Comparison of ENCODE assay signal across 24 mouse cellular contexts in genomic region chr10:98926991-98927390, GRCm38 (mm10). TPM values are rescaled to one million over a fixed set of nuclear protein-coding genes. Genes with fewer than 3 reads are reported as not detected.
DNase-seq lines count a peak whose midpoint lies in the region; ATAC-seq and TF ChIP-seq lines count a peak whose summit lies in the region.
"Had no signal": no experiment of that assay in that cellular context is flagged by ENCODE, and none has a peak within 500 bp of the region (broad histone marks: within the 10 kb centered on the region; RNA-seq: fewer than 3 reads in every experiment).

No protein-coding gene starts in this region.

- ATAC-seq in inflammation-experienced regulatory T-cells, adult 6 months, result peak; percentile 20
- ATAC-seq in forebrain, embryonic 12.5 days (ENCODE audit: low FRiP score), result no peak
- ATAC-seq: forebrain, postnatal 0 days had no signal

- no peaks in the 10 kb centered on the region for H3K27me3 ChIP-seq in cerebellum, adult 2 months (ENCODE audit: control insufficient read depth, insufficient read depth, low read length)
- H3K27me3 ChIP-seq in MEL (ENCODE audit: control insufficient read depth in 1 of 2, insufficient read depth in 2 of 2, low read length in 2 of 2) (no peaks in the 10 kb centered on the region), myocyte (ENCODE audit: control insufficient read depth, insufficient read depth, insufficient read length) (no peaks in the 10 kb centered on the region)
- no peaks in the 10 kb centered on the region for H3K27me3 ChIP-seq in forebrain, embryonic 12.5 days
- H3K27me3 ChIP-seq: heart, embryonic 15.5 days; hindbrain, embryonic 13.5 days; liver, embryonic 15.5 days; lung, embryonic 15.5 days had no signal

- H3K4me3 ChIP-seq in cerebellum, adult 2 months (replicated peaks; ENCODE audit: insufficient read depth, low read depth, low read length), result no peak overlapping the region
- H3K4me3 ChIP-seq in MEL (ENCODE audit: control insufficient read depth in 1 of 2, insufficient read depth in 1 of 2, low read depth in 2 of 2, low read length in 2 of 2) (no peak overlapping the region), myocyte (no peak overlapping the region)
- H3K4me3 ChIP-seq in forebrain, embryonic 12.5 days (replicated peaks), result no peak overlapping the region
- H3K4me3 ChIP-seq: erythroblast, embryonic 14.5 days; heart, embryonic 10.5 days; heart, embryonic 15.5 days; hindbrain, embryonic 13.5 days; liver, embryonic 15.5 days; lung, embryonic 15.5 days had no signal

- no peak for TF ChIP-seq POLR2A in cerebellum, adult 2 months (IDR thresholded peaks at IDR 0.05; ENCODE audit: borderline replicate concordance, insufficient read depth, low read length)
- TF ChIP-seq POLR2A in MEL (IDR thresholded peaks at IDR 0.05; ENCODE audit: control insufficient read depth in 1 of 2, insufficient read depth in 1 of 2, low read depth in 1 of 2, low read length in 2 of 2, poor library complexity in 1 of 2) (no peak), myocyte (IDR thresholded peaks at IDR 0.05; ENCODE audit: insufficient read length, low read depth) (no peak)

- H3K9me3 ChIP-seq in MEL (replicated peaks; ENCODE audit: insufficient read depth, low read length), result no peaks in the 10 kb centered on the region
- no peaks in the 10 kb centered on the region for H3K9me3 ChIP-seq in forebrain, embryonic 12.5 days
- H3K9me3 ChIP-seq: heart, embryonic 10.5 days; heart, embryonic 15.5 days; hindbrain, embryonic 13.5 days; liver, embryonic 15.5 days; lung, embryonic 15.5 days had no signal

- no peak for DNase-seq in cerebellum, adult 2 months
- DNase-seq in cerebellum, adult 9-10 months, result no peak
- DNase-seq in MEL (ENCODE audit: low read depth, low spot score), result no peak
- DNase-seq in heart, postnatal 36 days, result no peak
- no peak for DNase-seq in right cerebral cortex, postnatal 10 days (ENCODE audit: low spot score in 2 of 2)
- DNase-seq: adrenal gland, postnatal 10 days; cerebellum, adult 11 months; cerebellum, postnatal 10 days; forebrain, postnatal 0 days; gastrocnemius, postnatal 10 days; kidney, adult 11 months; kidney, postnatal 14 days; liver; midbrain, embryonic 14.5 days; right cerebral cortex, adult 18-20 months had no signal

- no peak for TF ChIP-seq CTCF in cerebellum, adult 2 months (IDR thresholded peaks at IDR 0.05; ENCODE audit: borderline replicate concordance, insufficient read depth, low read depth, low read length)
- TF ChIP-seq CTCF in MEL (IDR thresholded peaks at IDR 0.05 in 2 of 3, conservative IDR thresholded peaks at IDR 0.05 in 1 of 3; ENCODE audit: control insufficient read depth in 1 of 3, insufficient read depth in 1 of 3, low read depth in 2 of 3, low read length in 3 of 3, poor library complexity in 1 of 3, severe bottlenecking in 1 of 3), result no peak

- intact Hi-C loops in heart, postnatal 36 days (cut with DNase I), result no loop called here

- no peak overlapping the region for H3K4me2 ChIP-seq in myocyte (ENCODE audit: low read depth)
- H3K4me2 ChIP-seq in forebrain, embryonic 12.5 days, result no peak overlapping the region
- H3K4me2 ChIP-seq: heart, embryonic 15.5 days; hindbrain, embryonic 13.5 days; liver, embryonic 15.5 days; lung, embryonic 15.5 days had no signal

- H3K9ac ChIP-seq in MEL (ENCODE audit: control insufficient read depth, low read depth, low read length, poor library complexity, severe bottlenecking), result no peak overlapping the region
- no peak overlapping the region for H3K9ac ChIP-seq in forebrain, embryonic 12.5 days
- H3K9ac ChIP-seq: forebrain, postnatal 0 days; heart, embryonic 15.5 days; hindbrain, embryonic 13.5 days; liver, embryonic 15.5 days; lung, embryonic 15.5 days had no signal

- H3K4me1 ChIP-seq in cerebellum, adult 2 months (ENCODE audit: control insufficient read depth, insufficient read depth, low read length), result peaks cover 13% of the 10 kb centered on the region
- H3K4me1 ChIP-seq in MEL (ENCODE audit: control insufficient read depth in 1 of 2, insufficient read depth in 2 of 2, low read length in 2 of 2), result peaks cover 8 to 10% of the 10 kb centered on the region in 2 experiments
- H3K4me1 ChIP-seq in forebrain, embryonic 12.5 days, result peaks cover 6% of the 10 kb centered on the region

- H3K36me3 ChIP-seq in MEL (ENCODE audit: control insufficient read depth in 1 of 2, insufficient read depth in 2 of 2, low read length in 2 of 2) (peaks cover 0 to 15% of the 10 kb centered on the region in 2 experiments; a peak in 3 of 4 replicates), myocyte (ENCODE audit: control insufficient read depth, insufficient read depth) (no peaks in the 10 kb centered on the region)
- H3K36me3 ChIP-seq in forebrain, embryonic 12.5 days (replicated peaks), result no peaks in the 10 kb centered on the region
- H3K36me3 ChIP-seq: heart, embryonic 10.5 days; heart, embryonic 15.5 days; hindbrain, embryonic 13.5 days; liver, embryonic 15.5 days; lung, embryonic 15.5 days had no signal

- H3K27ac ChIP-seq in cerebellum, adult 2 months (ENCODE audit: insufficient read depth, low read length), result peak overlapping the region; percentile 34; the same call in 1 of the 2 replicates
- H3K27ac ChIP-seq in MEL (ENCODE audit: control insufficient read depth, low read depth, low read length), result no peak overlapping the region
- no peak overlapping the region for H3K27ac ChIP-seq in forebrain, embryonic 12.5 days
- H3K27ac ChIP-seq: heart, embryonic 10.5 days; heart, embryonic 15.5 days; hindbrain, embryonic 13.5 days; liver, embryonic 15.5 days; lung, embryonic 15.5 days had no signal

- H3K79me2 ChIP-seq in MEL (ENCODE audit: control insufficient read depth, insufficient read depth, low read length, poor library complexity), result peaks cover 62% of the 10 kb centered on the region
- H3K79me2 ChIP-seq in myocyte (ENCODE audit: control insufficient read depth, insufficient read depth), result peaks cover 100% of the 10 kb centered on the region

- TF ChIP-seq EP300 in MEL (IDR thresholded peaks at IDR 0.05; ENCODE audit: low read depth in 1 of 2, low read length in 2 of 2), result no peak

- TF ChIP-seq RAD21 in MEL (IDR thresholded peaks at IDR 0.05; ENCODE audit: low read depth, low read length), result no peak

- no peak overlapping the region for H3ac ChIP-seq in myocyte (ENCODE audit: control insufficient read depth, insufficient read length)

TF ChIP-seq in MEL, 35 proteins besides CTCF, POLR2A, EP300 and RAD21:
- no peak for TF ChIP-seq CHD2 (IDR thresholded peaks at IDR 0.05; ENCODE audit: low read length)
- TF ChIP-seq MYC (IDR thresholded peaks at IDR 0.05; ENCODE audit: low read depth, low read length), result no peak
- no peak for TF ChIP-seq USF2 (IDR thresholded peaks at IDR 0.05; ENCODE audit: borderline replicate concordance in 1 of 2, insufficient read depth in 1 of 2, low read depth in 1 of 2, low read length in 2 of 2)
- no peak for TF ChIP-seq HCFC1 (IDR thresholded peaks at IDR 0.05; ENCODE audit: low read depth, low read length)
- TF ChIP-seq MAZ (IDR thresholded peaks at IDR 0.05; ENCODE audit: low read depth, low read length), result no peak
- no peak for TF ChIP-seq JUND (IDR thresholded peaks at IDR 0.05; ENCODE audit: low read depth, low read length)
- TF ChIP-seq GATA1 (IDR thresholded peaks at IDR 0.05; ENCODE audit: low read depth, low read length), result peak; percentile 33; the same call in 1 of the 2 replicates
- TF ChIP-seq ZKSCAN1 (IDR thresholded peaks at IDR 0.05; ENCODE audit: low read depth, low read length), result no peak
- TF ChIP-seq MEF2A (IDR thresholded peaks at IDR 0.05; ENCODE audit: extremely low read depth, insufficient replicate concordance, low read depth, low read length, poor library complexity, severe bottlenecking), result no peak

TF ChIP-seq in myocyte, 11 proteins besides CTCF, POLR2A, EP300 and RAD21:
- TF ChIP-seq REST (IDR thresholded peaks at IDR 0.05; ENCODE audit: insufficient read depth, insufficient read length) (no peak), MYOD1 (IDR thresholded peaks at IDR 0.05; ENCODE audit: control insufficient read depth in 1 of 3, insufficient read length in 2 of 3, low read depth in 2 of 3) (peak in 2 of 3 experiments; percentile 65 to 72), SRF (IDR thresholded peaks at IDR 0.05; ENCODE audit: control insufficient read depth, insufficient read length, low read depth) (no peak), MYOG (IDR thresholded peaks at IDR 0.05; ENCODE audit: control insufficient read depth in 1 of 3, insufficient read depth in 1 of 3, insufficient read length in 2 of 3, low read depth in 2 of 3) (no peak), E2F4 (IDR thresholded peaks at IDR 0.05; ENCODE audit: insufficient read depth) (no peak), TCF3 (IDR thresholded peaks at IDR 0.05; ENCODE audit: insufficient read length, low read depth) (no peak)

RNA-seq across cellular contexts. Expression of gene Atp2b1, which starts 12.8 kb away (rescaled TPM):
- 113 and 132 TPM in 2 replicates for polyA plus RNA-seq in cerebellum, adult 2 months (2012; rRNA removed)
- 23.5 and 29.4 TPM in 2 replicates for total RNA-seq in MEL (2012; rRNA removed)
- polyA plus RNA-seq in MEL (2012; ENCODE audit: insufficient read depth in 1 of 2, insufficient read length in 2 of 2, low read depth in 1 of 2, low replicate concordance in 2 of 2, missing spikeins in 1 of 2) (10 to 100 TPM in 1 of 2 experiments, not detected in 1; 26.6 TPM), myocyte (2012; fragmentation: generic; extraction: Trizol) (36.2 TPM)
- 100 to 1,000 TPM; 144 to 179 (median 149) TPM for polyA plus RNA-seq in inflammation-experienced regulatory T-cells, adult 6 months (2017; shearing (Covaris generic))
- 10 to 100 TPM; 69.0 to 69.9 TPM for total RNA-seq in heart, postnatal 36 days (2021)
- 93.6 and 96.1 TPM in 2 replicates for polyA plus RNA-seq in forebrain, embryonic 12.5 days (2016; fragmentation: Nextera tagmentation; extraction: Ambion mirVana)
